Mouse (Mus musculus): ENCODE data around the gene Gpr179. TPM values are rescaled to one million over a fixed set of nuclear protein-coding genes. Genes with fewer than 3 reads are reported as not detected.

Gpr179 gene
- total and polyA plus RNA-seq, 3 experiments, result 0.99 to 1.2 (median 1.2) TPM

GRCm38 (mm10) chr11:97355247-97355646, 3.4 kb upstream of the Gpr179 start:
- no peak for DNase-seq

GRCm38 (mm10) chr11:97354646-97355045, 2.8 kb upstream of the Gpr179 start:
- no peak for DNase-seq

GRCm38 (mm10) chr11:97352935-97353597, 1.2 kb upstream of the Gpr179 start:
- DNase-seq, result no peak

GRCm38 (mm10) chr11:97350035-97350434, 1.8 kb downstream of the Gpr179 start:
- DNase-seq, result peak; percentile 67

- DNase-seq, result peak; percentile 54
Measured at GRCm38 (mm10) chr11:97347291-97347690, 4.6 kb downstream of the Gpr179 start.

GRCm38 (mm10) chr11:97346383-97346782, 5.5 kb downstream of the Gpr179 start:
- no peak for DNase-seq

- no peak for DNase-seq
Measured at GRCm38 (mm10) chr11:97345446-97345845, 6.4 kb downstream of the Gpr179 start.

GRCm38 (mm10) chr11:97343619-97344018, 8.3 kb downstream of the Gpr179 start:
- peak; percentile 34 for DNase-seq

- no peak for DNase-seq
Measured at GRCm38 (mm10) chr11:97343175-97343574, 8.7 kb downstream of the Gpr179 start.

- peak; percentile 76 for DNase-seq
Measured at GRCm38 (mm10) chr11:97338977-97339315, 12.9 kb downstream of the Gpr179 start.

GRCm38 (mm10) chr11:97338302-97338976, 13.4 kb downstream of the Gpr179 start:
- DNase-seq, result no peak

- no peak for DNase-seq
Measured at GRCm38 (mm10) chr11:97337363-97337762, 14.5 kb downstream of the Gpr179 start.

- no peak for DNase-seq
Measured at GRCm38 (mm10) chr11:97336751-97337345, 15.0 kb downstream of the Gpr179 start.

GRCm38 (mm10) chr11:97336238-97336637, 15.6 kb downstream of the Gpr179 start:
- no peak for DNase-seq

GRCm38 (mm10) chr11:97334400-97334799, 17.5 kb downstream of the Gpr179 start:
- DNase-seq, result no peak

- no peak for DNase-seq
Measured at GRCm38 (mm10) chr11:97333896-97334295, 18.0 kb downstream of the Gpr179 start.

- DNase-seq, result no peak
Measured at GRCm38 (mm10) chr11:97333044-97333443, 18.8 kb downstream of the Gpr179 start.

- no peak for DNase-seq
Measured at GRCm38 (mm10) chr11:97331231-97332190, 20.4 kb downstream of the Gpr179 start.

GRCm38 (mm10) chr11:97330315-97330714, 21.6 kb downstream of the Gpr179 start:
- no peak for DNase-seq

- peak; percentile 60 for DNase-seq
Measured at GRCm38 (mm10) chr11:97328148-97328547, 23.7 kb downstream of the Gpr179 start.

- DNase-seq, result no peak
Measured at GRCm38 (mm10) chr11:97325224-97325623, 26.7 kb downstream of the Gpr179 start.
